Mouse (Mus musculus) spleen, postnatal 4 days (tissue): ENCODE data around the gene Gja5.
"Not testable (repeated sequence)": the region's sequence is repeated elsewhere in the genome, so short reads cannot be mapped to it uniquely, and the experiment has no call there.

Source experiments
- DNase-seq, 2 experiments: peaks; one replicate each; pipeline ENCODE4 v3.0.0; 2022; ENCODE audit warnings: low spot score in 2 of 2

Gene Gja5

DNA sequence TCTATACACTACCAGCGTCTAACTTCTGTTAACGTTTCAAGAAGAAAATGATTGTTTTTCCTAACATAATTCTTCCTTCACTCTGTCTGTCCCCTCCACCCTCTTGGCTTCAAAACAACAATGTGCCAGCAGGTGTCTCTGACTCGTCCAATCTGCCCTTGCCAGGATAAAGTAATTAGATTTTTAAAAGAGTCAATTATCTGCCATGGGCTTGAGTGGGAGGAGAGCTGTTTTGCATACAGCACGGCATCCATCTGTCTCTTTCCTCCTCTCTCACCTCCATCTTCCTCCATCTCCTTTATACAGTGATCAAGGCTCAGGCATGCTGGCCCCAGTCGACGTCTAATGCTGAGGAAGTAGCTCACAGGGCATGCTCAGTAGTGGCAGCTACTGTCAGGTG, 132.6 kb downstream of the Gja5 start:
- DNase-seq = no peak

DNA sequence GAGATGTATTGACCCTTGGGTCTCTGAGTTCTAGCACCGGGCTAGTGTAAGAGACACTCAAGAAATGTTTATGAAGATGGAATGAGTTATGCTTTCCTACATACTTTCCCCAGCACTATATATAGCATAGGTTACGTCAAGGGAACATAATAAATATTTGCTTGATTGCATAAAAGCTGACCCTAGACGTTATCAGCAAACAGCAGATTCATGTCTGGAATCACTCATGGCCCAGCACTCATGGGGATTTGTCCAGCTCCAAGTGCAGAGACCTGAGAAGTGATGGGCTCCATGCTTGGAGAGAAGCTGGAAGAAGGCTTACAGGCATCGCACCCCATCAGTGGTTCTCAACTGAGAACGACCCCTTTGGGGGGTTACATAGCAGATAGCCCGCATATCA, 135.2 kb downstream of the Gja5 start:
- DNase-seq = no peak

DNA sequence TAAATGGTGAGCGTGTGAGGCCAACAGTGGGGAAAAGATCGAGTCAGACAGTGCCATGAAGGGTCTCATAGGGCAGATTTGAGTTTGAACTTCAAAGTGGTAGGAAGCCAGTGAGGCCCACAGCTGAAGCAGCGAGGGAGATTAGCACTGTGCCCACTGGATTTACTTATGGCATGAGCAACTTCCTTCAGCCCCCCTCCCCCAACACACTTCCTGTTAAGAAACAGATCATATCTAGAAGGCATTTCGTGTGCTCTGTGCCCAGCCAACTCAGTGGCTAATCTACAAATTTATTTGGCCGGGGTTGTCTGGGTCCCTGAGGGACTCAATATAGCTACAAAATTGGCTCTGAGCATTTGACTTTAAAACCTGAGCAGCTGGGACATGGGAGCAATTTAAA, 139.7 kb downstream of the Gja5 start:
- DNase-seq = no peak

DNA sequence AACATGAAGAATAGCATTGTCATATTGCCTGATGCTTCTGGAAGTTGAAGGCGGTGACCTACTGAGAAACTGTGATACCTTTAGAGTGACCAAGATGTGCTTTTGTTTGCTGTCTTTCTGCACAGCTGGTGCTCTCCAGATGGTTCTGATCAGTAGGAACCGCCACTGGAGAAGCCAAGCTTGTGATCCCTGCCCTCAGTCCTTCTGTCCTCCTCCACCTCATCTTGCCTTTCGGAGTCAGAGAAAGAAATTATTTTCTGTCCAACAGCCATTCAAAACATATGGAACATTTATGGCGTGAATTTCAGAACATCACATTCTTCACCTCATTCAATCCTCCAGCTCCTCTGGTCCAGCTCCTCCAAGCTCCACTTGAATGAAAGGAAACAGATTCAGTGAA, 143.3 kb downstream of the Gja5 start:
- DNase-seq = no peak

DNA sequence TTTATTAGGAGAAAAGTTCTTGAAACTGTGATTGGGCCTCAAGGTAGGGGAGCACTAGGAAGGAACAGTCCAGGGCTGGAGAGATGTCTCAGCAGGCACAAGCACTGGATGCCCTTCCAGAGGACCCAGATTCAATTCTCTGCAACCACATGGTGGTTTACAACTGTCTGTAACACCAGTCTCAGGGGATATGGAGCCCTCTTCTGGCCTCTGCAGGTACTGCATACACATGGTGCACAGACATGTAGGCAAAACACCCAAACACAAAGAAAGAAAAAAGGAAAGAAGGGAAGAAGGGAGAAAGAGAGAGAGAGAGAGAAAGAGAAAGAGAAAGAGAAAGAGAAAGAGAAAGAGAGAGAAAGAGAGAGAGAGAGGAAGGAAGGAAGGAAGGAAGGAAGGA, 143.9 kb downstream of the Gja5 start:
- no peak for DNase-seq

DNA sequence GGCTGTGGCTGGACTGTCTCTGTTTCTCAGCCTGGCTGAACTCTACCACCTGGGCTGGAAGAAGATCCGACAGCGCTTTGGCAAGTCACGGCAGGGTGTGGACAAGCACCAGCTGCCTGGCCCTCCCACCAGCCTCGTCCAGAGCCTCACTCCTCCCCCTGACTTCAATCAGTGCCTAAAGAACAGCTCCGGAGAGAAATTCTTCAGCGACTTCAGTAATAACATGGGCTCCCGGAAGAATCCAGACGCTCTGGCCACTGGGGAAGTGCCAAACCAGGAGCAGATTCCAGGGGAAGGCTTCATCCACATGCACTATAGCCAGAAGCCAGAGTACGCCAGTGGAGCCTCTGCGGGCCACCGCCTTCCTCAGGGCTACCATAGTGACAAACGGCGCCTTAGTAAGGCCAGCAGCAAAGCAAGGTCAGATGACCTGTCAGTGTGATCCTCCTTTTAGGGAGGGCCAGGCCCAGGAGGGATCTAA, 146.8 kb downstream of the Gja5 start:
- no peak for DNase-seq

DNA sequence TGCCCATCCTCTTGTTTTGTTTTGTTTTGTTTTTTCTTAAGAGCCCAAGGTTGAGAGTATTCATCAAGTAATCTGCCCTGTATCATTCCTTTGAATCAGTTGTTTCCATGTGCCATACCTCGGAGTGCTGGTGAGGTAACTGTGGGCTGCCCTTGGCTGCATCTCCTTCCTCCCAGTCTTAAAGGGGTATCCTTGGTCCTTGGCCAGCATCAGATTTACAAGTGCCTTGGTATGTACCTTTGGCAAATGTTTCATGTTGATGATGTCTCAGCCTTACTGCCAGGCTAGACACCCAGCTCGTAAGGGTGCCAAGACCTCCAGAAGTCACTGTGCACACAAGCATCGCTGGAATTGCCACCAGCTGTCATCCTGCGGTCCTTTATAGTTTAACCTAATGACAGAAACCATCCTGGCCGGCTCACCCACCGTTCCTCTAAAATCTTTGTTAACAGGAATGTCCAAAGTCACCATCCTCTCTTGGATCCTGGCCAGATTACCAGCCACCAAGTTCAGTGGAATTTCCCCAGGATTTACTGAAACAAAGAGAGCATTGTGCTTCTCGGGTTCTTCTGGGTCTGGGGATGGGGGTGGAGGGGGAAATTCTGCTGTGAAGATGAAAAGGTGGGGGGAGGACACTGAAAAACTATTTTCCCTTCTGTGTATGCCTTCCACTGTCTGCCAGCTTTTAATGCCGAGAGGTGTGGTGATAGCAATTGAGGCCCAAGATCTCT, 147.7 kb downstream of the Gja5 start:
- no peak for DNase-seq

DNA sequence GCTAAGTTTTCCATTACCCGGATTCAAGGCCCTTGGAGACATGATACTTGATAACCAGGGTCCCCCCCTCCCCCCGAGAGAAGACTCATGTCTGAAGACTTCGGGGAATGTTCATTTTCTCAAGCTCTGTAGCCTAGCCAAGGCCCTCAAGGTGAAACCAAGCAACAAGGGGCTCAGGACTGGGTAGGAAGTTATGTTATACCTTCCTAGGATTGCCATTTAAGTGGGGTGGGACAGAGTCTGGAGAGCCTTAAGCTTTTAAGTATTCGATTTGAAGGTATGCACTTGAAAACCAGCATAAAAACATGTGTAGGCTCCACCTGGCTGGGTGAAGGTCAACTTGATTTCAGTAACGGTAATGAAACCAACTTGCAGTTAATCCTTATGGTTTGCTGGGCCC, 154.2 kb downstream of the Gja5 start:
- no peak for DNase-seq

DNA sequence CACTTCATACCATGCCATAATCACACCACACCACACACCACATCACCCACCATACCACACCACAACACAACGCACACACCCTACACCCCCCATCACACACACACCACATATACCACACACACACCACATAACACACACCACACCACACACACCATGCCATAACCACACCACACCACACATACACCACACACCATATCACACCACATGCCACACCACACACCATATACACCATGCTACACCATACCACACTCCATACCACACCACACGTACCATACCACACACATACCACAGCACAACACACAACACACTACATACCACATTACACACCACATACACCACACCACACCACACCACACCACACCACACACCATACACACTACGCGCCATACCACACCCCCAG, 155.6 kb downstream of the Gja5 start:
- no peak for DNase-seq

DNA sequence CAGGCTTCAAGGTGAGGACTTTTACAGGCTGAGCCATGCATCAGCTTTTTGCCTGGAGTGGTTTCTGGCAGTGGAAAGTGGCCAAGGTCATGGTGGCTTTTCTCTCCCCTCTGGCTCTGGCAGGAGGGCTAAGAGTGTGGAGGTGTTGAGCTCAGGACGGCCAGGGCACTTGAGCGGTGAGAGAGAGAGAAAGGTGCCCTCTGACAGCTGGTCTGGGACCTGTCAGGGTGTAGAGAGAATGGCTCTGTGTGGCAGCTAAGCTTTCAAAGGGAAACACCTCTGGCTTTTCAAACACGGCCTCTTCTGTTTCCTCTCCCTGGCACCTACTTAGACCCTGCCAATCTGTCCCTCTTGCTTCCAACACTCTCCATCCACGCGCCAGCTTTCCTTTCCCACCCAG, 158.3 kb downstream of the Gja5 start:
- DNase-seq = no peak

DNA sequence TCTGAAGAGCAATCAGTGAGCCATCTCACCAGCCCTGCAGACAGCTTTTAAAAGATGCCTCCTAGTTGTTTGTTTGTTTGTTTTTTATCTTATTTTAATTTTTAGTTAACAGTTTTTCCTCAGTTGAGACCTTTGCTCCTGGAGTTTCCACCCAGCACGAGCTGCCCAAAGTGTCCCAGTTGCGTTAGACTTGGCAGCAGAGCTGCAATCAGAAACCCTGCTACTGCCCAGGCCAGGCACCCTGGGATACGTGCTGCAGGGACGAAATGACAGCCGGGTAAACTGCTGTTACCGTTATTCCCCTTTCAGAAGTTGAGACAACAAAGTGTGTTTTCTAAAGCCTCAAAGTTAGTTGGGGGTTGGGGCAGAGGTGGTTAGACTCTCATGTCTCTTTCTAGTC, 159.6 kb downstream of the Gja5 start:
- no peak for DNase-seq

DNA sequence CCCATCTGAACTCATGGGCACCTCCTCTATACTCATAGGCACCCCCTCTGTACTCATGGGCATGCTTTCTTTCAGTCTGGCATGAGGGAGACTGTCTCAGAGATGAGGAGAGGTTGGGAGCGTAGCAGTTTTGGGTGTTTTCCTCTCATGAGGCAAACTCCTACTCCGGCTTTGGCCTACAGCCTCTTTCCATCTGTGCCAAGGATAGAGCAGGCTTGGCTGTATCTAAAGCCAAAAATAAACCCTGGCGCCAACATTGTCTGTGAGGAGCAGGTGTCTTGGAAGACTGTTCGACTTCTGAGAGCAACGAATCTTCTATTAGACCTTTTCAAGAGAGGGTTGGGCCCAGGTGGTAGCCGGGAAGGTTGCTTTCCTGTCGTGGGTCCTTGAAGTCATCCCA, 165.1 kb downstream of the Gja5 start:
- DNase-seq = not testable (repeated sequence)

DNA sequence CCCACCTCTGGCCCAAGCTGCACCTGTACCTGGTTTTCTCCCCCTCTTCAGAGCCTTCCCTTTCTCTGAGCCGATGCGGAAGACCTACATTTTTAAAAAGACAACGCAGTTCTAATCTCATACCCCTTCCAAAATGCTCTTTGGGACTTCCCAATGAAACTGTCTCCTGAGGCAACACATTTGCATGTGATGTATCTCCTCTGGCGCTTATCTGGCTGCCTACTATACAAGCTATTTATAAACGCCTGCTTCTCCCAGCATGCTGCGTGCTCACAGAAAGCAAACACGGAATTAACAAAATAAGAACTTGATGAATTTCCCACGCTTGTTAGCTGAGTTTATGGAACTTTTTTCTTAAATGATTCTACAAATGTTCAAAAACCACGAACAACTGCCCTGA, 167.4 kb downstream of the Gja5 start:
- DNase-seq = not testable (repeated sequence)

DNA sequence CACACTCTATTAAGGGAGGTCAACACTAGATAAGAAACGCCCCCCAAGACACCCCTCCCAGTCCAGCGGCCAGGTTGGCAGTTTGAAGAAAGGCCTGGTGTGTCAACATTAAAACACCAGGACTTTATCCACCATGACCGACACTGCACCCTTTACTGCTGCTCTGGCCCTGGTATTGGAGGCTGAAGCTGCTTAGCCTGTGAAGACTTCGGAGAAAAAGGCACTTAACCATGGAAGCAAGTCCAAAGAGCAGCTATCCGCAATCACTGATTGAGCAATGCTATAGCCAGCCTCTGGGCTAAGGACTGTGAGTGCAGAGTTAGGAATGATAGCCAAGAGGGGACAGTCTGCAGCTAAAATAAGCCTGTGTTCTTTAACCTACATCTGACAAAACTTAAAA, 167.9 kb downstream of the Gja5 start:
- not testable (repeated sequence) for DNase-seq

DNA sequence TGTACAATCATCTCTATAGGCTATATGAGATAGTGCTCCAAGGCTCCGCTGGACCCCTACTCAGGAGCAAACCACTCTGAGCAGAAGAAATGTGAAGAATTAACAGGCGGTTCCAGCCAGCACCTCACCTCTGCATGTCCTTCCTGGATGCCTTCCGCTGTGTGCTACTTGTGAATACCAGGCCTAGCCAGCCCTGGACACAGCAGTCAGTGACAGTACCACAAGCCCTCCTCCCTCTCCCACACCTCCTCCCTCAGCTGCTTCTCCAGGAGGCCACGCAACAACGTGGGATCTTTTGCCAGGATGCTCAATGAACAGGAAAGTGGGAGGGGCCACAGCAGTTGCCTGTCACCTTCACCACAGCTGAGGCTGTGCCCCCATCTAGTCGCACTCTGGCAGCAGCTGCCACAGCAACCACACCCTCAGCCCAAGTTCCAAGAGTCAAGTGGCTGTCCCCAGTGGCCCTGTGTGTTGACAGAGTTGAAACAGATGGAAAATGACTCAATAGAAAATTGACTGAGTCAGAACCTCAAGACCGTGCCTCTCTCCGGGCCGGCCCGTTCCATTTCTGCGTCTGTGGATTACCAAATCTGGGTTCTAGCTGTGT, 171.4 kb downstream of the Gja5 start:
- DNase-seq = not testable (repeated sequence)

DNA sequence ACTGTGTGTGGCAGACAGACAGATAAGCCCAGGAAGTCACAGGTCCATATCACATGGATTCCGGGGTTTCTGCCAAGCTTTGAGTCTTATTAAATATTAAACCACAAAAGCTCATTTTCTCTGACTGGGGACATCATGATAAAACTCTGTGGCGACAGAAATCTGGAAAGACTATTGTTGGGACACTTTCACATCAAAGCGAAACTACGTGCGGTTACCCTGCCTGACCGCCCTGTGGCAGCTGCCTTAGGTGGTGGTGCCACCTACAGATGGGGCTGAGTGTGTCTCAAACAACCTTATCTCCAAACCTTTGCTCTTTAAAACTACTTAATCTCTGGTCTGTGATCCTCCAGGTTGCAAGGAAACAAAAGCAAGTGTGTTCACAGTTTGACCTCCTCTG, 171.9 kb downstream of the Gja5 start:
- no peak for DNase-seq

DNA sequence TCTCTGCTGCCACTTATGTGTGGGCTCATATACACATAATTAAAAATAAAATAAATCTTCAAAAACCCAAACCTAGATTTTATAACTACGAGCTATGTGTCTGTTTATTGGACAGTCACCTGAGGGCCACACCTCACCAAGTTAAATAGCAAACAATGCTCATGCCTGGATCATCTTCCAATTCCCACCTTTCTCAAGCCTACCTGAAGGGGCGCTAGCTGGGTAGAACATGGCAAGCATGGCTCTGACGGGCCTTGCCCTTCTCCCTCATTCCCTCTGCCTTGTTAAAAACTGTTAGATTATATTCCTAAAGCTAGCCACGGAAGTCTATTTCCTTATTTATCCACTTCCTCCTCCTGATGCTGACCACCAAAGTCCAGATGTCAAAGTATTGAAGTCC, 173.9 kb downstream of the Gja5 start:
- DNase-seq = no peak

DNA sequence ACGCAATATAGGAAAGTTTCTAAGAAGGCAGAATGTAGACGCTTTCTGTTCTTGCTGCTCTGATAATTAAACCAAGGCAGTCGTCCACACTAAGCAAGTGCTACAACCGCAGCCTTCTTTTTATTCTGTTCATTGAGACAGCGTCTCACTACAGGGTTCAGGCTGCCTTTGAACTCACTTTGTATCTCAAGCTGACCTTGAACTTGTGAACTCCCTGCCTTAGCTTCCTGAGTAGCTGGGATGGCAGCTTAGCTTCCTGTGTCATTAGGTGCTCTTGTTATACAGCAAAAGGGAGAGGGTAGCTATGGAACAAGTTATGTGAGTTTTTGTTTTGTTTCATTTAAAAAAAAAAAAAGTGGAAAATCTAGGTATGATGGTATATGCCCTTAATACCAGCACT, 177.7 kb downstream of the Gja5 start:
- no peak for DNase-seq

DNA sequence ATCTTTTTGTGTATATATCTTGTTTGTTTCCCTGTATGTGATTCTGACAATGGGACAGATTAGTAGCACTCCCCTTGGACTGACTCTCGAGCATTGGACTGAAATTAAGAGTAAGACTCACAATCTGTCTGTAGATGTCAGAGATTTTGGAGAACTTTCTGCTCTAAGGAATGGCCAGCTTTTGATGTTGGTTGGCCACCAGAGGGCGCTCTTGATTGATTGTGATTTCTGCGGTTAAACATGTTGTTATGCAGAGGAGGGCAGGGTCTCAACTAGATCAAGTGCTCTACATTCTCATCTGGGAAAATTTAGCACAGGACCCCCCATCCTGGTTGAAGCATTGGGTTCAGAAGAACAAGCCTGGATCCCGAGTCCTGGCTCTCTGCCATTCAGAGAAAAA, 182.8 kb downstream of the Gja5 start:
- peak in 1 of 2 experiments; percentile 75 for DNase-seq

DNA sequence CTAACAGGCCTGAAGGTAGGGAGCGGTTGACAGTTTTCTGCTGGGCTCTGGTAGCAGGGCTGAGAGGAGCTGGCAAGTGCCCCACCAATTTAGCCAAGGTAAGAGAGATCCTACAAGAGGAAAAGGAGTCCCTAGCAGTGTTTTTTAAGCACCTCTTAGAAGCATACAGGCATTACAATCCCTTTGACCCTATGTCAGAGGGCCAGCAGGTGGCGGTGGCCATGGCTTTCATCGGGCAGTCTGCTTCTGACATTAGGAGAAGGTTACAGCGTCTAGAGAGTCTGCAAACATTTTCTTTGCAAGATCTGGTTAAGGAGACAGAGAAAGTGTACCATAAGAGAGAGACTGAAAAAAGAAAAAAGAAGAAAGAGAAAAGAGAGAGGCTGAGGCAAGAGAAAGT, 183.8 kb downstream of the Gja5 start:
- DNase-seq = not testable (repeated sequence)

DNA sequence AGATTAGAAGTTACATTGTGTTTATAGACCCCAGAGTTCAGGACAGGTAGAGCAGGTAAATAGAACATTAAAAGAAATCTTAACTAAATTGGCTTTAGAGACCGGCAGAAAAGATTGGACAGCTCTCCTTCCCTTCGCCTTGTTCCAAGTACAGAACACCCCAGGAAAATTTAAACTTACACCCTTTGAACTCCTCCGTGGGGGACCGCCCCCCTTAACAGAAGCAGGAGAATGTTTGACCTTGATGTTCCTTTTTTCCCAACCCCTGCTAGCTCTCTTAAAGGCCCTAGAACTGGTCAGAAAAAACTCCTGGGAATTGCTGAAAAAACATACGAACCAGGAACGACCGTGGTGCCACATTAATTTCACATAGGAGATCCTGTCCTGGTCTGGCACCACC, 187.5 kb downstream of the Gja5 start:
- DNase-seq = not testable (repeated sequence)

DNA sequence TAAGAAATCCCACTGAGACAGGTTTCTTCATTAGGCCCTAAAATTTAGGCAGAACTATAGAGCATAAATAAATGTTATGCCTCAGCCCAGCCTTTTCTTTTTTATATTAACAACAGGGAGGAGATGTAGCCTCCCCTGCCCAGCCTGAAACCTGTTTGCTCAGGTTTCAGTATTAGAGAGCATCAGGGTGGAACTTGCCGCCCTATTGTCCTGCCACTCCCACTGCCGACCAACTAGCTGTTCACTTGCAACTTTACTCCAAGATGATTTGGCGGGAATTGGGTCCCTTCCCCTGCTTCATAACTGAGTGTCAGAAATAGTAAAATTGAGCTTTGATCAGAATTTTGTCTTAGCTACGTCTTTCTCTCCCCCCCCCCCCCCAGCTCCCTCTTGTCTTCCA, 192.2 kb downstream of the Gja5 start:
- not testable (repeated sequence) for DNase-seq

DNA sequence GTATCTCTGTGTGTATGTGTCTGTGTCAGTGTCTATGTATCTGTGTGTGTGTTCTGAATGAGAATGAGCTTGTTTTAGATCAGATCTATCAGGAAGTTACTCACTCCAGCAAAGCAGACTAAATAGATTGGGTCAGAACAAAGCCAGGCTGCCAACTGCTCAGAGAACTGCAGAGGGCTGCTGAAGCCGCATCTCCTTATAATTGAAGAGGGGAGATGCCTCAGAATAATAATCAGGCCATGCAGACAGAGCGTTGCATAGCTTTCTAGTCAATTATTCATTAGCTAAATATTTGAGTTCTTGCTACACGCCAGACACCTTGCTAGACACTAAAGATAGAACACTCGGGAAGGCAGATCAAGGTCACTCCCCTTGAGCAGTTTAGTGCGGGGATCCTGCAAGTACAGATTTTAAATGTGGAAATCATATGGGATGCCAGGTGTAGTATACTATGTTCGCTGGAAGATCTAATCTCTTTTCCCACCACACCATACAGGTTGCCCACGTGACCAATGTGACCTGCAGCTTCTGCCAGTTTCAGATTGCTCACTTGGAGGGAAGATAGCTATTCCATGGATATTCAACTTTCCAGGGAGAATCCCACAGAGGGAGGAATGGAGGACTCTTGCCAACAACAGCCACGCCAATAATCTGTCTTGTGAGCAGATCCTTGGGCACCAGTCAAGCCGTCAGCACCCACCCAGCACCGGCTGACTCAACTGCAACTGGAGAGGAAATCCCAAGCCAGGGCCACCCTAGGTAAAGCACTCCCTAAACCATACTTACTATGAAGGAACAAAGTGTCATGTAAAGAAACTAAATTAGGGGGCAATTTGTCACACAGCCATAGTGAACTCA, 196.5 kb downstream of the Gja5 start:
- DNase-seq = no peak
